Mouse (Mus musculus) megakaryocyte, embryonic 14.5 days (primary cell): ENCODE measurements around the gene Ccdc162. TPM values are rescaled to one million over a fixed set of nuclear protein-coding genes. Genes with fewer than 3 reads are reported as not detected.

Source experiments
- H3K27me3 ChIP-seq: replicated peaks from 2 replicates; pipeline ENCODE3; 2012; ENCODE audit warnings: inconsistent platforms
- H3K36me3 ChIP-seq: replicated peaks from 2 replicates; pipeline ENCODE3; 2012; ENCODE audit warnings: low read length, inconsistent platforms, mixed read lengths
- H3K4me1 ChIP-seq: 2 replicates; pipeline ENCODE4 v1.6.1; 2012; ENCODE audit warnings: inconsistent platforms
- H3K4me3 ChIP-seq: replicated peaks from 2 replicates; pipeline ENCODE3; 2012; ENCODE audit warnings: moderate library complexity, mild to moderate bottlenecking, inconsistent platforms
- H3K9me3 ChIP-seq: 2 replicates; pipeline ENCODE4 v1.6.1; 2012; ENCODE audit warnings: inconsistent platforms
- FLI1 ChIP-seq: IDR thresholded peaks from 2 replicates; pipeline ENCODE4 v1.6.1; 2012; ENCODE audit warnings: low read length, inconsistent platforms, mixed read lengths
- GATA1 ChIP-seq: IDR thresholded peaks from 3 replicates; pipeline ENCODE4 v1.6.1; 2012; ENCODE audit warnings: mixed read lengths, low read length, inconsistent platforms, borderline replicate concordance
- polyA plus RNA-seq: library from polyadenylated mRNA; stranded (reverse); fragments of >175 nt; gene quantifications from 2 replicates; pipeline ENCODE4 v1.2.3, GENCODE M21; 2012; ENCODE audit warnings: low replicate concordance; ENCODE audit not compliant: insufficient read depth

Gene Ccdc162
- polyA plus RNA-seq, 1 experiment, result not detected

GRCm38 (mm10) chr10:41537226-41537982 is 179.0 kb downstream of the Ccdc162 start:
- peaks cover 7% of the 10 kb centered on the region for H3K4me1 ChIP-seq
- TF ChIP-seq GATA1, result no peak
- TF ChIP-seq FLI1, result no peak
- H3K9me3 ChIP-seq, result no peaks in the 10 kb centered on the region; the same call in none of the 2 replicates
- peaks cover 45% of the 10 kb centered on the region for H3K36me3 ChIP-seq
- H3K27me3 ChIP-seq, result peaks cover 1% of the 10 kb centered on the region
- no peak overlapping the region for H3K4me3 ChIP-seq

- Histone ChIP-seq H3K36me3 (peaks cover 46% of the 10 kb centered on the region), H3K4me3 (no peak overlapping the region), H3K4me1 (peaks cover 7% of the 10 kb centered on the region), H3K9me3 (no peaks in the 10 kb centered on the region; the same call in none of the 2 replicates), H3K27me3 (no peaks in the 10 kb centered on the region)
- no peak for TF ChIP-seq FLI1
- no peak for TF ChIP-seq GATA1
These were observed 179.7 kb downstream of the Ccdc162 start for GRCm38 (mm10) chr10:41536714-41537113.

GRCm38 (mm10) chr10:41535991-41536390 is 180.4 kb downstream of the Ccdc162 start:
- no peaks in the 10 kb centered on the region for H3K27me3 ChIP-seq
- H3K9me3 ChIP-seq, result no peaks in the 10 kb centered on the region; the same call in none of the 2 replicates

GRCm38 (mm10) chr10:41529972-41530371 is 186.5 kb downstream of the Ccdc162 start:
- Histone ChIP-seq H3K27me3 (no peaks in the 10 kb centered on the region), H3K36me3 (peaks cover 87% of the 10 kb centered on the region), H3K4me3 (no peak overlapping the region), H3K9me3 (no peaks in the 10 kb centered on the region), H3K4me1 (peaks cover 14% of the 10 kb centered on the region)
- no peak for TF ChIP-seq GATA1
- TF ChIP-seq FLI1, result no peak

More at GRCm38 (mm10) chr10:41535991-41536390, 180.4 kb downstream of the Ccdc162 start:
- TF ChIP-seq GATA1 (no peak), FLI1 (no peak)
- Histone ChIP-seq H3K36me3 (peaks cover 52% of the 10 kb centered on the region), H3K4me1 (peaks cover 7% of the 10 kb centered on the region), H3K4me3 (no peak overlapping the region)

- Histone ChIP-seq H3K27me3 (no peaks in the 10 kb centered on the region), H3K36me3 (peaks cover 65% of the 10 kb centered on the region), H3K9me3 (no peaks in the 10 kb centered on the region), H3K4me3 (no peak overlapping the region), H3K4me1 (peaks cover 41% of the 10 kb centered on the region)
- TF ChIP-seq GATA1 (no peak), FLI1 (no peak)
These were observed 190.7 kb downstream of the Ccdc162 start for GRCm38 (mm10) chr10:41525696-41526095.

GRCm38 (mm10) chr10:41523386-41523785 is 193.0 kb downstream of the Ccdc162 start:
- Histone ChIP-seq H3K36me3 (peaks cover 43% of the 10 kb centered on the region), H3K4me1 (peaks cover 42% of the 10 kb centered on the region), H3K4me3 (no peak overlapping the region), H3K9me3 (no peaks in the 10 kb centered on the region), H3K27me3 (no peaks in the 10 kb centered on the region)
- TF ChIP-seq GATA1 (no peak), FLI1 (no peak)

- peak overlapping the region; percentile 99 for H3K4me3 ChIP-seq
- H3K27me3 ChIP-seq, result no peaks in the 10 kb centered on the region
- TF ChIP-seq FLI1 (no peak), GATA1 (no peak)
- peaks cover 45% of the 10 kb centered on the region for H3K4me1 ChIP-seq
- H3K36me3 ChIP-seq, result peaks cover 18% of the 10 kb centered on the region
- no peaks in the 10 kb centered on the region for H3K9me3 ChIP-seq
These were observed 196.1 kb downstream of the Ccdc162 start for GRCm38 (mm10) chr10:41520410-41520673.

- no peaks in the 10 kb centered on the region for H3K9me3 ChIP-seq
- peaks cover 13% of the 10 kb centered on the region for H3K36me3 ChIP-seq
- TF ChIP-seq GATA1, result no peak
- TF ChIP-seq FLI1, result no peak
- H3K4me3 ChIP-seq, result peak overlapping the region; percentile 99
- H3K27me3 ChIP-seq, result no peaks in the 10 kb centered on the region
- H3K4me1 ChIP-seq, result peaks cover 42% of the 10 kb centered on the region
These were observed 196.6 kb downstream of the Ccdc162 start for GRCm38 (mm10) chr10:41519640-41520409.

- H3K4me3 ChIP-seq, result peak within 1 kb of the TSS; percentile 99
- H3K27me3 ChIP-seq, result peaks cover 2% of the 10 kb centered on the region
- H3K36me3 ChIP-seq, result peaks cover 7% of the 10 kb centered on the region
- H3K9me3 ChIP-seq, result no peaks in the 10 kb centered on the region
- peaks cover 35% of the 10 kb centered on the region for H3K4me1 ChIP-seq
- TF ChIP-seq GATA1 (no peak), FLI1 (no peak)
These were observed 197.3 kb downstream of the Ccdc162 start, which contains the start of gene Cd164 for GRCm38 (mm10) chr10:41518981-41519618. Gene Cd164 (plus strand): TSS chr10:41519414.

- Histone ChIP-seq H3K27me3 (peaks cover 6% of the 10 kb centered on the region), H3K36me3 (peaks cover 4% of the 10 kb centered on the region), H3K4me1 (peaks cover 30% of the 10 kb centered on the region), H3K9me3 (no peaks in the 10 kb centered on the region), H3K4me3 (peak overlapping the region; percentile 99)
- TF ChIP-seq FLI1 (no peak), GATA1 (no peak)
These were observed 197.9 kb downstream of the Ccdc162 start for GRCm38 (mm10) chr10:41518508-41518980.
